Mouse (Mus musculus) kidney, postnatal 14 days (tissue): Measurements from ENCODE around the gene Intu.

Experiments
- DNase-seq: peaks from one replicate; pipeline ENCODE4 v3.0.0; 2022; ENCODE audit warnings: mixed read lengths

Intu gene

GRCm38 (mm10) chr3:40685855-40686515, 154.9 kb downstream of the Intu start:
- peak; percentile 30 for DNase-seq

GRCm38 (mm10) chr3:40686836-40687235, 155.8 kb downstream of the Intu start:
- DNase-seq = no peak

- no peak for DNase-seq
Measured at GRCm38 (mm10) chr3:40687588-40687987, 156.5 kb downstream of the Intu start.

GRCm38 (mm10) chr3:40691566-40691965, 160.5 kb downstream of the Intu start:
- DNase-seq = no peak

- DNase-seq = no peak
Measured at GRCm38 (mm10) chr3:40693435-40693834, 162.3 kb downstream of the Intu start.

GRCm38 (mm10) chr3:40693960-40694359, 162.9 kb downstream of the Intu start:
- DNase-seq = no peak

- peak; percentile 38 for DNase-seq
Measured at GRCm38 (mm10) chr3:40694438-40694837, 163.4 kb downstream of the Intu start.

GRCm38 (mm10) chr3:40695162-40695561, 164.1 kb downstream of the Intu start:
- no peak for DNase-seq

- no peak for DNase-seq
Measured at GRCm38 (mm10) chr3:40698834-40699233, 167.7 kb downstream of the Intu start.

GRCm38 (mm10) chr3:40704816-40705430, 173.8 kb downstream of the Intu start:
- peak; percentile 43 for DNase-seq

GRCm38 (mm10) chr3:40708655-40709054, 177.6 kb downstream of the Intu start, which contains the start of gene Slc25a31:
TSS of gene Slc25a31 (plus strand) at chr3:40708855.
- DNase-seq = no peak

- no peak for DNase-seq
Measured at GRCm38 (mm10) chr3:40716056-40716455, 185.0 kb downstream of the Intu start.

GRCm38 (mm10) chr3:40719022-40719421, 187.9 kb downstream of the Intu start:
- no peak for DNase-seq

GRCm38 (mm10) chr3:40738381-40738912, 207.4 kb downstream of the Intu start:
- no peak for DNase-seq

GRCm38 (mm10) chr3:40744024-40744835, 213.1 kb downstream of the Intu start, which contains the start of gene Hspa4l:
TSS of gene Hspa4l (plus strand) at chr3:40744495.
- DNase-seq = no peak

- DNase-seq = peak; percentile 95
Measured at GRCm38 (mm10) chr3:40744836-40745660, 214.0 kb downstream of the Intu start.

- DNase-seq = no peak
Measured at GRCm38 (mm10) chr3:40745661-40746547, 214.8 kb downstream of the Intu start.
